Mouse (Mus musculus) hindbrain, embryonic 12.5 days (tissue): ENCODE data around the gene Cd81. TPM values are rescaled to one million over a fixed set of nuclear protein-coding genes. Genes with fewer than 3 reads are reported as not detected.

Experiments
- ATAC-seq: fragments of 200-750 bp; cut with Nextera tagmentation; 2 replicates; pipeline ENCODE4 v1.8.0; 2017; ENCODE audit warnings: moderate TSS enrichment; ENCODE audit not compliant: low FRiP score
- H3K27ac ChIP-seq: fragments of 300-500 bp; sonication (generic); 2 replicates; pipeline ENCODE4 v1.5.1; 2016; ENCODE audit warnings: mild to moderate bottlenecking
- H3K27me3 ChIP-seq: fragments of 300-500 bp; sonication (generic); 2 replicates; pipeline ENCODE4 v1.6.1; 2016; ENCODE audit warnings: mild to moderate bottlenecking
- H3K36me3 ChIP-seq: fragments of 300-500 bp; sonication (generic); 2 replicates; pipeline ENCODE4 v1.6.1; 2016; ENCODE audit warnings: mild to moderate bottlenecking
- H3K4me1 ChIP-seq: fragments of 300-500 bp; sonication (generic); 2 replicates; pipeline ENCODE4 v1.6.1; 2016
- H3K4me2 ChIP-seq: fragments of 300-500 bp; sonication (generic); replicated peaks from 2 replicates; pipeline ENCODE4 v1.6.1; 2016; ENCODE audit warnings: mild to moderate bottlenecking
- H3K4me3 ChIP-seq: fragments of 300-500 bp; sonication (generic); 2 replicates; pipeline ENCODE4 v1.5.1; 2016; ENCODE audit warnings: mild to moderate bottlenecking
- H3K9ac ChIP-seq: fragments of 300-500 bp; sonication (generic); 2 replicates; pipeline ENCODE4 v1.6.1; 2016; ENCODE audit warnings: mild to moderate bottlenecking, moderate library complexity
- H3K9me3 ChIP-seq: fragments of 300-500 bp; sonication (generic); replicated peaks from 2 replicates; pipeline ENCODE4 v1.6.1; 2016; ENCODE audit warnings: mild to moderate bottlenecking
- WGBS: fragments of 180-500 bp; shearing (Covaris S2); methylation state at CpG from one replicate; pipeline ENCODE4 v1.1.7; 2016; 5-methylcytosine and 5-hydroxymethylcytosine counted together
- polyA plus RNA-seq: library from polyadenylated mRNA; unstranded; fragments of >200 nt; fragmentation: Nextera tagmentation; extraction: Ambion mirVana; gene quantifications from 2 replicates; pipeline ENCODE4 v1.2.1, GENCODE M21; 2016

The Cd81 gene
- polyA plus RNA-seq, 1 experiment from 2014 or later = 251 TPM

DNA sequence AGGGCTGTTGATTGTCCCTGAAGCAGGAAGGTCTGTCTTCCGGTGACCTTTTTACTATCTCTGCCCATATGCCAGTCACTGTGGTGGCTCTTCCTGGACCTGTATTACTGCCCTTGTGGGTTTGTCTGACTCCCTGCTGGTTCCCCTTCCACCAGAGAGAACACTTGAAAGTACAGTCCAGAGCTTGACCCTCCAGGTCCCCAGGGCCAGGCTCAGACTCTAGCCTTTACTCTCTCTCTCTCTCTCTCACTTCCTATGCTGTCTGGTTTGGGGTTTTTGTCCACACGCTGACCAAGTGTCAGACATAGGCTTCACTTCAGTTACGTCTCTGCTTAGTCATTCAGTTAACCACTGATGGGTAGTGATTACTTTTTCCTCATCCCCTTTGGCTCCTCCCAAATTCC, 9.6 kb upstream of the Cd81 start:
- WGBS = 81% methylated on average over 3 of the region's 3 CpGs
- Histone ChIP-seq H3K9ac (no peak overlapping the region), H3K4me2 (no peak overlapping the region), H3K36me3 (no peaks in the 10 kb centered on the region), H3K9me3 (no peaks in the 10 kb centered on the region), H3K4me3 (no peak overlapping the region), H3K27me3 (no peaks in the 10 kb centered on the region), H3K27ac (no peak overlapping the region), H3K4me1 (peaks cover 5% of the 10 kb centered on the region; the same call in 1 of the 2 replicates)
- ATAC-seq = no peak

DNA sequence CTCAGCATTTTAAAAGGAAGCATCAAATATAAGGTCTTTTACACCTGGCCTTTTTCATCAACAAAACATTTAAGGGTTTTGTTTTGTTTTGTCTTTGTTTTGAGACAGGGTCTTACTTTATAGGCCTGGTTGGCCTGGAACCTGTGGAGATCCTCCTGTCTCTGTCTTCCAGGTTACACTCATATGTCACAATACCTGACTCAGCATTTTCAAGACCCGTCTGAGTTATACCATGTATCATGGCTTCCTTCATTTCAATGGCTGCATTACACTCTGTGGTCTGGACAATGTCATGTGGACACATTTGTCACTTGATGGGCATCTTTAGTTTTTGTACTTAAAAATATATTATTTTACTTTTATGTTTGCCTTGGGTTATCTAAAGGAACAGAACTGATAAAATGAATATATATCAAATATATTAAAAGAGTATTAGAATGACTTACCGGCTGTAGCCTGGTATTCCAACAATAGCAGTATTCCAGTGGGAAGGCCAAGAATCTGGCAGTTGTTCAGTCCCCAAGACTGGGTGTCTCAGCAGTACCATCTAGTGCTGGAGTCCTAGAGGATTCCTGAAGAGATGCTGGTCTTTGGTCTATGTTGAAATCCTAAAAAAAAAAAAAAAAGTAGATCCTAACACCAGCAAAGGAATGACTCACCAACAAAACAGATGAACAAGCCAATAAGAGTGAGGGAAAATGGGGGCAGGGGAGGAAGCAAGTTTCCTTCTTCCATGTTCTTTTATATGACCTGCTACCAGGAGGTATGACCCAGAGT, 8.3 kb upstream of the Cd81 start:
- H3K27me3 ChIP-seq = no peaks in the 10 kb centered on the region

DNA sequence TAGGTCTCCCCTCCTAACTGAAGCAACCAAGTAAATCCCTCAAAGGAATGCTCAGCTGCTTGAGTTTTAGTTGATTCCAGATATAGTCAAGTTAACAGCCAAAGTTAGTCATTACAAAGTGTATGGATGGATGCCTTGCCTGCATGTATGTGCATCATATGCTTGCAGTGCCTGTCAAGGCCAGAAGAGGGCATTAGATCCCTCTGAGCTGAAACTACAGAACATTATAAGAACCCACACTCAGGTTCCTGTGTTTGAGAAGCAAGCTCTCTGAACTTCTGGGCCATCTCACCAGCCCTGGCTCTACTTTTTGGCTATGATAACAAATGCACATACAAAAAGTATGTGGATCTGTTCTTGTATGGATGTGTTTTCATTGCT, 7.7 kb upstream of the Cd81 start:
- H3K4me2 ChIP-seq = no peak overlapping the region
- H3K27ac ChIP-seq = no peak overlapping the region
- ATAC-seq = no peak
- peaks cover 5% of the 10 kb centered on the region; the same call in 1 of the 2 replicates for H3K4me1 ChIP-seq
- H3K36me3 ChIP-seq = no peaks in the 10 kb centered on the region
- H3K27me3 ChIP-seq = no peaks in the 10 kb centered on the region
- H3K4me3 ChIP-seq = no peak overlapping the region
- no peaks in the 10 kb centered on the region for H3K9me3 ChIP-seq
- no peak overlapping the region for H3K9ac ChIP-seq

More for the DNA sequence above, 8.3 kb upstream of the Cd81 start:
- H3K27ac ChIP-seq = no peak overlapping the region
- H3K36me3 ChIP-seq = no peaks in the 10 kb centered on the region
- H3K4me3 ChIP-seq = no peak overlapping the region
- 97% methylated on average over 2 of the region's 2 CpGs for WGBS
- H3K9ac ChIP-seq = no peak overlapping the region
- H3K4me1 ChIP-seq = peaks cover 5% of the 10 kb centered on the region; the same call in 1 of the 2 replicates
- H3K4me2 ChIP-seq = no peak overlapping the region
- H3K9me3 ChIP-seq = no peaks in the 10 kb centered on the region
- ATAC-seq = no peak

DNA sequence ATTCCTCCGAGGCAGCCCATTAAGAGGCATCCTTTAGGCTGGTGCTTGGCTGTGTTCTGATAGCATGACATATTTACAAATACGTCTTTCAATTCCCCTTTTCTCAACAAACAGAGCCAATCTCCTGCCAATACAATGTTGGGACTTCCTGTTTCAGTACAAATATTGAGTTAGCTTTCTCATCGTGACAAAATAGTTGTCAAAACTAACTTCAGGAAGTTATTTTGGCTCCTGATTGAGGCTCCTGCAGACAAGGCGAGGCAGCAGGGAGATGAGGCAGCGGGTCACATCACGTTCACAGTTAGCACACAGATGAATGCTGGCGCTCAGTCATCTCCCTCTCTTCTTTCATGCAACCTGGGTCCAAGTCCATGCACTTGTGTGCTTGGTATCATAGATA, 6.2 kb upstream of the Cd81 start:
- no peak overlapping the region for H3K27ac ChIP-seq
- peaks cover 5% of the 10 kb centered on the region; the same call in 1 of the 2 replicates for H3K4me1 ChIP-seq
- H3K27me3 ChIP-seq = no peaks in the 10 kb centered on the region
- H3K4me2 ChIP-seq = no peak overlapping the region
- 87% methylated on average over 7 of the region's 7 CpGs for WGBS
- H3K9me3 ChIP-seq = no peaks in the 10 kb centered on the region
- no peak overlapping the region for H3K9ac ChIP-seq
- no peak overlapping the region for H3K4me3 ChIP-seq
- no peak for ATAC-seq
- H3K36me3 ChIP-seq = no peaks in the 10 kb centered on the region

GRCm38 (mm10) chr7:143049331-143049730, 3.2 kb upstream of the Cd81 start:
- no peak overlapping the region for H3K4me3 ChIP-seq
- no peak overlapping the region for H3K9ac ChIP-seq
- H3K9me3 ChIP-seq = no peaks in the 10 kb centered on the region
- no peak overlapping the region for H3K27ac ChIP-seq
- no peak overlapping the region for H3K4me2 ChIP-seq
- ATAC-seq = no peak
- 75% methylated on average over 3 of the region's 3 CpGs for WGBS
- H3K36me3 ChIP-seq = no peaks in the 10 kb centered on the region
- no peaks in the 10 kb centered on the region for H3K27me3 ChIP-seq
- peaks cover 17% of the 10 kb centered on the region for H3K4me1 ChIP-seq

GRCm38 (mm10) chr7:143049841-143050816, 2.4 kb upstream of the Cd81 start:
- Histone ChIP-seq H3K27ac (no peak overlapping the region), H3K4me2 (no peak overlapping the region), H3K4me3 (no peak overlapping the region), H3K4me1 (peaks cover 25% of the 10 kb centered on the region), H3K36me3 (no peaks in the 10 kb centered on the region), H3K9me3 (no peaks in the 10 kb centered on the region), H3K27me3 (no peaks in the 10 kb centered on the region), H3K9ac (no peak overlapping the region)
- WGBS = 88% methylated on average over 3 of the region's 3 CpGs
- ATAC-seq = no peak

- WGBS = 66% methylated on average over 2 of the region's 2 CpGs
Measured at GRCm38 (mm10) chr7:143051316-143051715, 1.2 kb upstream of the Cd81 start.

GRCm38 (mm10) chr7:143053008-143053899, 715 bp downstream of the Cd81 start:
- peak overlapping the region; percentile 85 for H3K4me3 ChIP-seq
- peak; percentile 73 for ATAC-seq
- H3K9ac ChIP-seq = peak overlapping the region; percentile 90
- H3K27ac ChIP-seq = peak overlapping the region; percentile 82
- H3K4me1 ChIP-seq = peaks cover 41% of the 10 kb centered on the region
- H3K4me2 ChIP-seq = peak overlapping the region; percentile 92
- H3K36me3 ChIP-seq = no peaks in the 10 kb centered on the region
- H3K27me3 ChIP-seq = no peaks in the 10 kb centered on the region
- WGBS = under 1% methylated on average over 46 of the region's 46 CpGs
- no peaks in the 10 kb centered on the region for H3K9me3 ChIP-seq

More at GRCm38 (mm10) chr7:143051316-143051715, 1.2 kb upstream of the Cd81 start:
- H3K36me3 ChIP-seq = no peaks in the 10 kb centered on the region
- no peak overlapping the region for H3K4me3 ChIP-seq
- H3K27ac ChIP-seq = no peak overlapping the region
- no peak overlapping the region for H3K9ac ChIP-seq
- no peaks in the 10 kb centered on the region for H3K9me3 ChIP-seq
- no peaks in the 10 kb centered on the region for H3K27me3 ChIP-seq
- no peak overlapping the region for H3K4me2 ChIP-seq
- ATAC-seq = no peak
- peaks cover 36% of the 10 kb centered on the region for H3K4me1 ChIP-seq

- H3K4me1 ChIP-seq = peaks cover 45% of the 10 kb centered on the region
Measured at GRCm38 (mm10) chr7:143053961-143054611, 1.5 kb downstream of the Cd81 start.

GRCm38 (mm10) chr7:143054612-143054965, 2.0 kb downstream of the Cd81 start:
- peaks cover 45% of the 10 kb centered on the region for H3K4me1 ChIP-seq
- 46% methylated on average over 3 of the region's 3 CpGs for WGBS
- H3K27me3 ChIP-seq = no peaks in the 10 kb centered on the region
- H3K36me3 ChIP-seq = no peaks in the 10 kb centered on the region
- no peaks in the 10 kb centered on the region for H3K9me3 ChIP-seq
- no peak overlapping the region for H3K27ac ChIP-seq
- H3K4me3 ChIP-seq = peak overlapping the region; percentile 85
- H3K4me2 ChIP-seq = peak overlapping the region; percentile 92
- peak overlapping the region; percentile 90 for H3K9ac ChIP-seq
- no peak for ATAC-seq

More at GRCm38 (mm10) chr7:143053961-143054611, 1.5 kb downstream of the Cd81 start:
- Histone ChIP-seq H3K27me3 (no peaks in the 10 kb centered on the region), H3K9me3 (no peaks in the 10 kb centered on the region), H3K27ac (0 out of 2 replicates have a peak overlapping the region, but pooled peaks have one; percentile 23), H3K36me3 (no peaks in the 10 kb centered on the region), H3K9ac (peak overlapping the region; percentile 90), H3K4me3 (peak overlapping the region; percentile 85), H3K4me2 (peak overlapping the region; percentile 92)
- no peak for ATAC-seq
- WGBS = 63% methylated on average over 11 of the region's 11 CpGs

- ATAC-seq = no peak
- no peak overlapping the region for H3K27ac ChIP-seq
- H3K4me3 ChIP-seq = peak overlapping the region; percentile 85
- 92% methylated on average over 3 of the region's 3 CpGs for WGBS
- H3K9me3 ChIP-seq = no peaks in the 10 kb centered on the region
- peak overlapping the region; percentile 90 for H3K9ac ChIP-seq
- H3K27me3 ChIP-seq = no peaks in the 10 kb centered on the region
- H3K36me3 ChIP-seq = no peaks in the 10 kb centered on the region
- peak overlapping the region; percentile 92 for H3K4me2 ChIP-seq
- peaks cover 45% of the 10 kb centered on the region for H3K4me1 ChIP-seq
Measured at GRCm38 (mm10) chr7:143055001-143055400, 2.5 kb downstream of the Cd81 start.
